Mouse (Mus musculus) lung, adult 18-20 months (tissue): Measurements from ENCODE around the gene Ccdc77.
A peak's percentile ranks its signal among the peaks of the same experiment; 100 is the strongest.
"Not testable (repeated sequence)": the region's sequence is repeated elsewhere in the genome, so short reads cannot be mapped to it uniquely, and the experiment has no call there.

ENCODE experiments used
- DNase-seq, 2 experiments: peaks; one replicate each; pipeline ENCODE4 v3.0.0; 2022; ENCODE audit warnings: mixed read lengths in 2 of 2

Gene Ccdc77

GRCm38 (mm10) chr6:120309787-120310186 lies 54.4 kb downstream of the Ccdc77 start:
- DNase-seq = no peak

GRCm38 (mm10) chr6:120309338-120309737 lies 54.8 kb downstream of the Ccdc77 start:
- no peak for DNase-seq

- no peak for DNase-seq
These were observed 57.1 kb downstream of the Ccdc77 start for GRCm38 (mm10) chr6:120306859-120307594.

GRCm38 (mm10) chr6:120302755-120303316 lies 61.3 kb downstream of the Ccdc77 start:
- no peak for DNase-seq

DNA sequence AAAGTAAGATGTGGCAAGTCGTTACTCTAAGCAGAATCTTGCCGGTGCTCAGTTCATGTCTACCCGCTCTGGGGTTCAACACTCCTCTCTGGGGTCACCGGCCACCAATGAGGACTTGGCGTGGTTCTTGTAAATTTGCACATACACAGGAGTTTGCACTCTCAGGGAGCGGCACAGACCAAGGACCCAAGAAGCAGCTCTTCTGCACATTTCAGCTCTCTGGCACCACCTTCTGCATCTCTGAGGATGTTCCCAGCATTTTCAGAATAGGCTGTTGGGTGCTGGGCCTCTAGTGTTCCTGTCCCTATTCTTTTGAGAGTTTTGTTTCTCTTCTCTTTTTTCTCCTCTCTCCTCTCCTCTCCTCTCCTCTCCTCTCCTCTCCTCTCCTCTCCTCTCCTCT lies 63.0 kb downstream of the Ccdc77 start:
- peak in 1 of 2 experiments; percentile 17 for DNase-seq

DNA sequence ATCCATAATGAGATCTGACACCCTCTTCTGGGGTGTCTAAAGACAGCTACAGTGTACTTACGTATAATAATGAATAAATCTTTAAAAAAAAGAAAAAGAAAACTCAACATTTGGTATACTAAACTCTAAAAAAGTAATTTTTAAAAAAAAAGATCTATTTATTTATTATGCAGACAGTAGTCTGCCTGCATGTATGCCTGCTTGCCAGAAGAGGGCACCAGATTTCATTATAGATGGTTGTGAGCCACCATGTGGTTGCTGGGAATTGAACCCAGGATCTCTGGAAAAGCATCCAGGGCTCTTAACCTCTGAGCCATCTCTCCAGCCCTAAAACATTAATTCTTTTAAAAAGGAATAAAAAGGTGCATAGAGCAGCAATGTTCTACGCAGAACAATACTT lies 67.6 kb downstream of the Ccdc77 start:
- not testable (repeated sequence) for DNase-seq

DNA sequence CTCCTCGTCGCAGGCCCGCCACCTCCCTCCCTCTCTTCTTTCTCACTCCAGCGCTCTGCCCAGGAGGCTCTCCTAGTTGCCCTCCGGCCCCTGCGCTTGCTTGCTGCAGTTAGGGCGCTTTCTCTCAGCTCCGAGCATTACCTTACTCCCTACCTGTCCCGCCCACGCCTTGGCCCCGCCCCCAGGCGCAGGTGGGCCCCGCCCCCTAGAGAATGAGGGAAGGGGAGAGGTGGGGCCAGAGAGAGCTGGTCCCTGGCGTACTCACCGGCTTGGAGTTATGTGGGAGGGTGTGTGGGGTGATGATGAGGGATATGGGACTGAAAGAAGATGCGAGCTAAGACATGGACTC lies 69.4 kb downstream of the Ccdc77 start:
- DNase-seq = peak; percentile 76 to 77

GRCm38 (mm10) chr6:120294056-120294784 lies 70.0 kb downstream of the Ccdc77 start, which contains the start of the genes D330020A13Rik and B4galnt3:
Gene D330020A13Rik (plus strand): TSS chr6:120294364.
Gene B4galnt3 (minus strand): TSS chr6:120294559.
- DNase-seq = peak; percentile 6 to 13

- no peak for DNase-seq
These were observed 72.7 kb downstream of the Ccdc77 start for GRCm38 (mm10) chr6:120291396-120292009.

GRCm38 (mm10) chr6:120289430-120289829 lies 74.7 kb downstream of the Ccdc77 start:
- no peak for DNase-seq

- DNase-seq = no peak
These were observed 75.6 kb downstream of the Ccdc77 start for GRCm38 (mm10) chr6:120288541-120288940.

GRCm38 (mm10) chr6:120287279-120287678 lies 76.9 kb downstream of the Ccdc77 start:
- no peak for DNase-seq

- DNase-seq = no peak
These were observed 87.2 kb downstream of the Ccdc77 start for GRCm38 (mm10) chr6:120276874-120277449.

- DNase-seq = no peak
These were observed 88.9 kb downstream of the Ccdc77 start for GRCm38 (mm10) chr6:120275301-120275700.

DNA sequence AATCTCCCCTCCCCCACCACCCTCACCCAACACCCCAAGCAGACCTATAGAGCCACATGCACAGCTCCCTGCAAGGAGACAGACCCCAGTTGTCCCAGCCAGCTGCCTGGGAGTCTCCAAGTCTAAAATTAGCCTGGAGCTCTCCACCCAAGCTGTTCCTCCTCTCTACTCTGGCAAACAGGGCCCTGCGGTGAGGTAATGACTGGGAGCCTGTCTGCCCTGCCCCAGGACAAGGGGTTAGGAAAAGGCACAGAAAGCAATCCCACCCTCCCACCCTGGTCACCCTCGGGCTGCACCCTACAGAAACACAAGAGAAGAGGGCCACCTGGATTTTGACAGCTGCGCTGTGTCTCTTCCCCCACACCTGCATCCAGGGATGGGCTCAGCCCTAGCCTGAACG lies 89.3 kb downstream of the Ccdc77 start:
- DNase-seq = no peak
